In the genomic region with DNA sequence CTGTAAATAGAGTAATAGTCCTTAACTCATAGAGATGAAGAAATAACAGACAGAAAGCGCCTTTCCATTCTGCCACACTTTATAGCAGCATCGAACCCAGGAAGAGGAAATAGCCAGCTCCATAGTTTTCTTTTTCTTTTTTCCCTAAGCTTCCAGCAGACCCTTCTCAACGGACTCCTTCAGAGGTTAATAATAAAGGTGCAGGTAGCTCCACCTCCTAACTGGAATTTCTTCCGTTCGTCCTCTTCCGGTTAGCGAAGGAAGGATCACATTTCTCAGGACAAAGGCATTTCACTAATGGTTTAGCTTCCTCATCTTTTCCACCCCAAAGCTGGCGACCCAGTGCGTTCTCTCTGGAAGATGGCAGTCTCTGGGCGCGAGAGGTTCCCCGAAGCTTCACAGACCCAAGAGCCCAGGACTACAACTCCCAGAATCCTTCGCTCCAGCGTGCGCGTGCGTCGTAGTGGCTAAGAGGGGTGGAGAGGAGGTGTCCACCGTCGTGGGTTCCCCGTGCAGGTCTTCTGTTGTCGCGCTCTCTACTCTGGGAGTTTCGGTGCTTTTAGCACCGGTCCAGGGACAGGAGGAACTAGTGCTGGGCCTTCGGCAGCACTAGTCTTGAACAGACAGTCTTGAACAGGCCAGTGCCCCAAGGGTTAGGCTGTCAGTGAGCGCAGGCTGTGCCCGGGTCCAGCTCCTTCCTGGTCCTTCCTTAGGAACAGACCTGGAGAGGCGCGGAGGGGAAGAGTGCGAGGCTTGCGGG, we compare ENCODE assay signal across 1 mouse cellular context.
A peak's percentile ranks its signal among the peaks of the same experiment; 100 is the strongest.
TF ChIP-seq lines count a peak whose summit lies in the region.

TSS of gene Pex26 (plus strand) at position 254 of the 760 bp plus-strand sequence.

TF ChIP-seq in CH12.LX, 34 proteins besides CTCF, POLR2A, EP300 and RAD21 (continued from another document):
- peak; percentile 93 for TF ChIP-seq NRF1 (IDR thresholded peaks at IDR 0.05; ENCODE audit: low read depth, low read length)
- peak; percentile 61; the same call in 1 of the 2 replicates for TF ChIP-seq SIN3A (IDR thresholded peaks at IDR 0.05; ENCODE audit: low read length)
- peak; percentile 74 for TF ChIP-seq ELF1 (IDR thresholded peaks at IDR 0.05; ENCODE audit: low read depth, low read length)
- no peak for TF ChIP-seq RCOR1 (conservative IDR thresholded peaks at IDR 0.05; ENCODE audit: low read depth, low read length)
- TF ChIP-seq USF2 (conservative IDR thresholded peaks at IDR 0.05; ENCODE audit: low read depth, low read length), result no peak
- peak; percentile 38; the same call in 1 of the 2 replicates for TF ChIP-seq CHD2 (IDR thresholded peaks at IDR 0.05; ENCODE audit: low read length)
- TF ChIP-seq PAX5 (IDR thresholded peaks at IDR 0.05; ENCODE audit: low read length), result no peak
- no peak; the same call in 1 of the 2 replicates for TF ChIP-seq BHLHE40 (IDR thresholded peaks at IDR 0.05; ENCODE audit: low read depth, low read length)
- no peak for TF ChIP-seq TBP (conservative IDR thresholded peaks at IDR 0.05; ENCODE audit: low read depth, low read length)
- peak; percentile 64 for TF ChIP-seq MXI1 (IDR thresholded peaks at IDR 0.05; ENCODE audit: low read depth, low read length)
- no peak for TF ChIP-seq POLR2AphosphoS2 (IDR thresholded peaks at IDR 0.05; ENCODE audit: low read depth, low read length)
- TF ChIP-seq SMC3 (IDR thresholded peaks at IDR 0.05; ENCODE audit: low read depth, low read length), result no peak
- no peak for TF ChIP-seq ETS1 (conservative IDR thresholded peaks at IDR 0.05; ENCODE audit: low read depth, low read length)
- TF ChIP-seq IRF4 (IDR thresholded peaks at IDR 0.05; ENCODE audit: low read depth, low read length), result peak; percentile 61; the same call in 1 of the 2 replicates
- peak; percentile 99 for TF ChIP-seq HCFC1 (IDR thresholded peaks at IDR 0.05; ENCODE audit: low read depth, low read length)
- TF ChIP-seq USF1 (IDR thresholded peaks at IDR 0.05; ENCODE audit: low read depth, low read length), result no peak
- TF ChIP-seq UBTF (IDR thresholded peaks at IDR 0.05; ENCODE audit: low read depth, low read length), result no peak
- no peak for TF ChIP-seq MAZ (IDR thresholded peaks at IDR 0.05; ENCODE audit: low read depth, low read length)
- TF ChIP-seq JUND (conservative IDR thresholded peaks at IDR 0.05; ENCODE audit: low read depth, low read length), result no peak
- 0 out of 2 replicates have a peak, but pooled peaks have one; percentile 26 for TF ChIP-seq MYC (IDR thresholded peaks at IDR 0.05; ENCODE audit: low read depth, low read length)
- TF ChIP-seq MAX (IDR thresholded peaks at IDR 0.05; ENCODE audit: low read length), result peak; percentile 70; the same call in 1 of the 2 replicates
- no peak for TF ChIP-seq ZNF384 (IDR thresholded peaks at IDR 0.05; ENCODE audit: low read depth, low read length)
- TF ChIP-seq NELFE (IDR thresholded peaks at IDR 0.05; ENCODE audit: low read depth, low read length), result peak; percentile 58; the same call in 1 of the 2 replicates
- peak; percentile 45; the same call in 1 of the 2 replicates for TF ChIP-seq GABPA (IDR thresholded peaks at IDR 0.05; ENCODE audit: insufficient replicate concordance, low read depth, low read length)
- TF ChIP-seq JUN (IDR thresholded peaks at IDR 0.05; ENCODE audit: insufficient read depth, low read depth, low read length), result no peak
- no peak for TF ChIP-seq E2F4 (IDR thresholded peaks at IDR 0.05; ENCODE audit: insufficient replicate concordance, low read depth, low read length)
- TF ChIP-seq ZMIZ1 (IDR thresholded peaks at IDR 0.05; ENCODE audit: low read depth, low read length), result no peak
- TF ChIP-seq ZKSCAN1 (IDR thresholded peaks at IDR 0.05; ENCODE audit: borderline replicate concordance, low read depth, low read length), result no peak
- TF ChIP-seq CHD1 (IDR thresholded peaks at IDR 0.05; ENCODE audit: low read depth, low read length), result no peak; the same call in 1 of the 2 replicates
- no peak for TF ChIP-seq ZC3H11A (IDR thresholded peaks at IDR 0.05; ENCODE audit: low read depth, low read length)
- TF ChIP-seq KAT2A (IDR thresholded peaks at IDR 0.05; ENCODE audit: insufficient replicate concordance, low read length), result peak; percentile 93; the same call in 1 of the 2 replicates
- TF ChIP-seq MEF2A (IDR thresholded peaks at IDR 0.05; ENCODE audit: borderline replicate concordance, low read depth, low read length), result no peak
TF ChIP-seq in CH12.LX: peak in this region for 13.
